28 mouse cellular contexts compared by ENCODE assay signal in genomic region chr2:76059595-76059994, GRCm38 (mm10).
A peak's percentile ranks its signal among the peaks of the same experiment; 100 is the strongest.
DNase-seq lines count a peak whose midpoint lies in the region; ATAC-seq lines count a peak whose summit lies in the region.
"Had no signal": no experiment of that assay in that cellular context is flagged by ENCODE, and none has a peak within 500 bp of the region (broad histone marks: within the 10 kb centered on the region; RNA-seq: fewer than 3 reads in every experiment).

No protein-coding gene starts in this region.

- no peaks in the 10 kb centered on the region for H3K27me3 ChIP-seq in limb, embryonic 11.5 days (ENCODE audit: control insufficient read depth, insufficient read depth, low read length)
- H3K27me3 ChIP-seq: forebrain, embryonic 13.5 days; heart, embryonic 12.5 days; stomach, embryonic 15.5 days had no signal

- H3K36me3 ChIP-seq in limb, embryonic 11.5 days (ENCODE audit: control insufficient read depth, insufficient read depth, low read length), result no peaks in the 10 kb centered on the region
- H3K36me3 ChIP-seq: G1E; heart, embryonic 12.5 days; midbrain, embryonic 12.5 days; stomach, embryonic 15.5 days had no signal

- no peaks in the 10 kb centered on the region for H3K9me3 ChIP-seq in limb, embryonic 11.5 days (ENCODE audit: control insufficient read depth, low read length)
- H3K9me3 ChIP-seq: forebrain, embryonic 13.5 days; G1E; heart, embryonic 12.5 days; midbrain, embryonic 12.5 days; stomach, embryonic 15.5 days had no signal

- WGBS in limb, embryonic 11.5 days, result 30% methylated on average over 10 of the region's 10 CpGs

- no peak overlapping the region for H3K4me3 ChIP-seq in limb, embryonic 11.5 days (ENCODE audit: low read depth, low read length)
- H3K4me3 ChIP-seq: forebrain, embryonic 13.5 days; heart, embryonic 12.5 days; midbrain, embryonic 12.5 days; stomach, embryonic 15.5 days had no signal

- ATAC-seq in limb, embryonic 11.5 days (ENCODE audit: insufficient number of reproducible peaks, low FRiP score, low TSS enrichment, low read depth), result peak; percentile 61; the same call in 1 of the 2 replicates
- ATAC-seq in megakaryocyte progenitor cell, adult 5-6 weeks (replicated peaks; ENCODE audit: poor library complexity), result no peak
- ATAC-seq: forebrain, embryonic 13.5 days; intestine, postnatal 0 days; Patski had no signal

- peak overlapping the region; percentile 79 for H3K27ac ChIP-seq in limb, embryonic 11.5 days (replicated peaks; ENCODE audit: low read depth, low read length)
- H3K27ac ChIP-seq: forebrain, embryonic 13.5 days; liver, embryonic 14.5 days; midbrain, embryonic 12.5 days; stomach, embryonic 15.5 days had no signal

- DNase-seq in embryo, embryonic 11 days, result peak; percentile 38
- no peak for DNase-seq in embryo, embryonic 9.5 days (ENCODE audit: extremely low spot score)
- DNase-seq in lung, postnatal 10 days, result peak; percentile 37
- no peak for DNase-seq in lung, adult 18-20 months
- peak; percentile 70 for DNase-seq in limb, embryonic 11.5 days (ENCODE audit: low spot score)
- no peak for DNase-seq in MN1 (ENCODE audit: low spot score)
- DNase-seq: adrenal gland, postnatal 10 days; cerebellum, adult 9-10 months; gastrocnemius, postnatal 10 days; heart, adult 11 months; heart, postnatal 4 days; kidney, adult 9 months; kidney, postnatal 10 days; layer of hippocampus, postnatal 36 days; liver; retina, postnatal 1 day; right cerebral cortex, postnatal 25 days; thymus, postnatal 14 days had no signal

- no peak overlapping the region for H3K4me2 ChIP-seq in limb, embryonic 11.5 days (ENCODE audit: low read depth, severe bottlenecking)
- H3K4me2 ChIP-seq: forebrain, embryonic 13.5 days; heart, embryonic 12.5 days; lung, embryonic 14.5 days; midbrain, embryonic 12.5 days; stomach, embryonic 15.5 days had no signal

- peaks cover 10% of the 10 kb centered on the region; the same call in 1 of the 2 replicates for H3K4me1 ChIP-seq in limb, embryonic 11.5 days (ENCODE audit: control insufficient read depth, insufficient read depth, low read length)
- H3K4me1 ChIP-seq: stomach, embryonic 15.5 days had no signal

- no peak overlapping the region; the same call in 1 of the 2 replicates for H3K9ac ChIP-seq in limb, embryonic 11.5 days (ENCODE audit: low read length)
- H3K9ac ChIP-seq: forebrain, embryonic 13.5 days; heart, embryonic 12.5 days; liver, embryonic 14.5 days; lung, embryonic 14.5 days; midbrain, embryonic 12.5 days; stomach, embryonic 15.5 days had no signal

Comparison
In these comparisons a context has a peak if more than half of its experiments do, and no peak if none do; other contexts are left out.
1. DNase-seq: peak in embryo, embryonic 11 days (single experiment), lung, postnatal 10 days (single experiment) and limb, embryonic 11.5 days (single experiment); none in embryo, embryonic 9.5 days (single experiment), lung, adult 18-20 months (0 of 2) and MN1 (single experiment).